Mouse (Mus musculus): Measurements from ENCODE around the gene Poc5.

Gene Poc5

GRCm38 (mm10) chr13:96388042-96388888 lies at the start of gene Poc5:
TSS of gene Poc5 (plus strand) at chr13:96388294.
- peak; percentile 98 for DNase-seq (ENCODE audit: low read depth, low spot score)

DNA sequence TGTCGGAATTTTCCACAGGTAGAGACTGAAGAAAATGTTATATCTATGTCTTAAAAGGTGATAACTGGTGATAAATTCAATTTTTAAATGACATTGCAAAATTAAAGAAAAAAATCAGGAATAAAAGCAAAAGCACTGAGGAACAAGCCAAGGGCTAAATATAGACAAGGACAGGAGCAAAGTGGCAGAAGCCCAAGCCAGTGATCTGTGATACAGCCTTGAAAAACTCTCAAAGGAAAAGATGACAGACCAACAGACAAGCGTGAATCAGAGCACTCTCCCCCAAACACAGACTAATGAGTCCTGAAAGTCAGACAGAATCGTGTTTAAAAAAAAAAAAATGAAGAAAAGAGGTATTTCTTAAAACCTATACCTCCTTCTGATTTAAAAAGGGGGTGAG lies 46.6 kb upstream of the Poc5 start:
- DNase-seq (ENCODE audit: low read depth, low spot score): no peak

- DNase-seq (ENCODE audit: low read depth, low spot score): no peak
Observed at GRCm38 (mm10) chr13:96344778-96345177, 43.3 kb upstream of the Poc5 start.

- DNase-seq (ENCODE audit: low read depth, low spot score): no peak
Observed at GRCm38 (mm10) chr13:96346581-96346980, 41.5 kb upstream of the Poc5 start.

GRCm38 (mm10) chr13:96350207-96350606 lies 37.9 kb upstream of the Poc5 start:
- DNase-seq (ENCODE audit: low read depth, low spot score): no peak

GRCm38 (mm10) chr13:96351264-96351663 lies 36.8 kb upstream of the Poc5 start:
- DNase-seq (ENCODE audit: low read depth, low spot score): no peak

DNA sequence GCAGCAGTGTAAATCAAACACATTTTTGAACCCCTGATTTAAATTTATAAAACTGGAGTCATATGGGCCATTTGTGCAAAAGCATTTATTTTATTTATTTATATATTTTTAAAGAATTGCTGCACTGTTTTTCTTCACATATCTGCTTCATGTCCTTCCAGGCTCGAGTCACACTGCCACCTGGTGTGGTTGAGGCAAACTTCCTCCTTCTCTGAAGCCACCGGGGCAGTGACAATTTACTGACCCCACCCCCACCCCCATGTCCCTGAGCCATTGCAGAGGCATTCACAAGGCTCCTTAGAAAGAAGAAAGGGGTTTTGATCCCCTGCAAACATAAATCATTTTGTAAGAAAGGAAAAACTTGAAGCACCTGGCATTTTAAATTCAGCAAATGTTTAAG lies 12.6 kb upstream of the Poc5 start:
- DNase-seq (ENCODE audit: low read depth, low spot score): no peak

GRCm38 (mm10) chr13:96376871-96377270 lies 11.2 kb upstream of the Poc5 start:
- DNase-seq (ENCODE audit: low read depth, low spot score): no peak

DNA sequence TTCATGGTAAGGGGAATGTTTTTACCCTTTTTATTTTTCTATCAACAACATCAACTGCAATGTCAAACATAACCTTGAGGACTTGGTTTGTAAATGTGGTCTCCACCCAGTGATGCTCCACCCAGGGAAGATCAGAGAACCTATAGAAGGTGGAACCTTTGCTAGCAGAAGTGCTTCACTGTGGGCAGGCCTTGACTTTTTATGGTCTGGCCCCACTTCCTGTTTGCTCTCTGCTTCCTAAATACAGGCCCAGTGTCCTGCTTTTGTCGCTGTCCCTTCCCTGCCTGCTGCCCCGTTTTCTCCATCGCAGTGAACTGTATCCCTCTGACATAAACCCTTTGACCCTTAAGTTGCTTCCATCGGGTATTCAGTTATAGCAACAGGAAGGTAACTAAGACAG lies 10.2 kb upstream of the Poc5 start:
- DNase-seq (ENCODE audit: low read depth, low spot score): no peak

GRCm38 (mm10) chr13:96389301-96389700 lies 1.2 kb downstream of the Poc5 start:
- no peak for DNase-seq (ENCODE audit: low read depth, low spot score)

- DNase-seq (ENCODE audit: low read depth, low spot score): no peak
Observed at GRCm38 (mm10) chr13:96401251-96401650, 13.2 kb downstream of the Poc5 start.

GRCm38 (mm10) chr13:96405518-96405917 lies 17.4 kb downstream of the Poc5 start:
- no peak for DNase-seq (ENCODE audit: low read depth, low spot score)

- DNase-seq (ENCODE audit: low read depth, low spot score): no peak
Observed at GRCm38 (mm10) chr13:96407040-96407439, 18.9 kb downstream of the Poc5 start.

DNA sequence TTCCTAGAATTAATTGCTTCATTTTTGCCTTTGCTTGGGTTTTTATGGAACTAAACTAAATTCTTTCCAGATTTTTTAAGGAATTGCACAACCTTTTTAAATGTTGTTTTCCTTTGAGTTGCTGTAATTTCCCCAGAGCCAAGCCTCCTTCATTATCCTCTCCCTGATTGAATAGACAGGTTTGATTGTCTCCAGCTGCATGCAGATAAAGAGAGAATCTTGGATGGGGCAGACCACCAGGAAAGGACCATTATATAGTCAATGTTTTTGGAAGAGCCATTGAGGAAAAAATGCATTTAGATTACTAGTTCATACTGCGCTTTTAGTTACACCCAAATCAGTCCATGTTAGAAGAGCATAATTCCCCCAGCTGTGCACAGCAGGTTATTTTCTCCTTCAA lies 20.7 kb downstream of the Poc5 start:
- no peak for DNase-seq (ENCODE audit: low read depth, low spot score)

GRCm38 (mm10) chr13:96414384-96414783 lies 26.3 kb downstream of the Poc5 start:
- DNase-seq (ENCODE audit: low read depth, low spot score): no peak

GRCm38 (mm10) chr13:96416380-96416779 lies 28.3 kb downstream of the Poc5 start:
- no peak for DNase-seq (ENCODE audit: low read depth, low spot score)

- DNase-seq (ENCODE audit: low read depth, low spot score): no peak
Observed at GRCm38 (mm10) chr13:96417261-96417813, 29.2 kb downstream of the Poc5 start.

- no peak for DNase-seq (ENCODE audit: low read depth, low spot score)
Observed at GRCm38 (mm10) chr13:96418487-96418886, 30.4 kb downstream of the Poc5 start.

GRCm38 (mm10) chr13:96421230-96421629 lies 33.1 kb downstream of the Poc5 start:
- no peak for DNase-seq (ENCODE audit: low read depth, low spot score)

GRCm38 (mm10) chr13:96424496-96425274 lies 36.6 kb downstream of the Poc5 start:
- DNase-seq (ENCODE audit: low read depth, low spot score): no peak

DNA sequence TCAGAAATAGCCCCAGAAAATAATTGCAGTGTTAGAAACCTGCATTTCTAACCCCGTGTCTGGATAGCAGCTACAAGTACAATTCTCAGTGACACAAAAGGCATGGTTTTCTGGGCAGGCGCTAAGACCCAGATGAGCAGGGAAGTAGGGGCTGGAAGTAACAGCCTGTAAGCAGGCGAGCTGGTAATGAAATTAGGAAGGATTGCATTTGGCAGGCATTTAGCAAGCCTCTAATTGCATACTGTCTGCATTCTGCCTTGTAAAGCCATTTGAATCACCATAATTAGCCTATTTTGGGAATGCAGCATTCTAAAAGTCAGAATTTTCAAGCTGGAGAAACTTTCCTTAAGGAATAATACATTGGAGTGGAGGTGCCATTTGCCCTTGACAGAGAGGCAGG lies 38.0 kb downstream of the Poc5 start:
- no peak for DNase-seq (ENCODE audit: low read depth, low spot score)

DNA sequence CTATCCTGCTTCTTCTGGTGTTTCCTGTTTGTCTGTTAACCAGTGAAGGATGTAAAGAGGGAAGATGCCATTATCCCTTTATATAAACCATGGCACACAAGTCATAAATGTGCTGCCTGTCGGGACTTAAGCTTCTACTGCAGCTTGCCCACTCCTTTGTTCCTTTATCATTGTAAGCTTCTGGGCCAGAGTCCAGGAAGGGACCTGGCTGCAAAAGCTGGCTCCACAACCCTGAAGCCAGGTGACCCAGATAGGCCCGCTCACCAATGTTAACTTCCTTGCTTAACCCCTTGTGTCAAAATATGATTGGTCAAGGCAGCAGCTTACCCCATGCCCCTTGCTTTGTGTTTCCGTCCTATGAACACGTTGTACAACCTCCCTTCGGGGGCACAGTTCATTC lies 40.4 kb downstream of the Poc5 start:
- no peak for DNase-seq (ENCODE audit: low read depth, low spot score)

Data from CD4-positive helper T cell, adult 2 months (primary cell).